Mouse (Mus musculus) CD8-positive naive resting alpha-beta T cell, adult 57 days (primary cell): Measurements from ENCODE around the gene Cog4. TPM values are rescaled to one million over a fixed set of nuclear protein-coding genes. Genes with fewer than 3 reads are reported as not detected.

Experiments used
- total RNA-seq: library from RNA; stranded (reverse); gene quantifications from one replicate; pipeline ENCODE4 v1.2.4, GENCODE M21; 2023

Cog4 gene
- 45.7 TPM for total RNA-seq

DNA sequence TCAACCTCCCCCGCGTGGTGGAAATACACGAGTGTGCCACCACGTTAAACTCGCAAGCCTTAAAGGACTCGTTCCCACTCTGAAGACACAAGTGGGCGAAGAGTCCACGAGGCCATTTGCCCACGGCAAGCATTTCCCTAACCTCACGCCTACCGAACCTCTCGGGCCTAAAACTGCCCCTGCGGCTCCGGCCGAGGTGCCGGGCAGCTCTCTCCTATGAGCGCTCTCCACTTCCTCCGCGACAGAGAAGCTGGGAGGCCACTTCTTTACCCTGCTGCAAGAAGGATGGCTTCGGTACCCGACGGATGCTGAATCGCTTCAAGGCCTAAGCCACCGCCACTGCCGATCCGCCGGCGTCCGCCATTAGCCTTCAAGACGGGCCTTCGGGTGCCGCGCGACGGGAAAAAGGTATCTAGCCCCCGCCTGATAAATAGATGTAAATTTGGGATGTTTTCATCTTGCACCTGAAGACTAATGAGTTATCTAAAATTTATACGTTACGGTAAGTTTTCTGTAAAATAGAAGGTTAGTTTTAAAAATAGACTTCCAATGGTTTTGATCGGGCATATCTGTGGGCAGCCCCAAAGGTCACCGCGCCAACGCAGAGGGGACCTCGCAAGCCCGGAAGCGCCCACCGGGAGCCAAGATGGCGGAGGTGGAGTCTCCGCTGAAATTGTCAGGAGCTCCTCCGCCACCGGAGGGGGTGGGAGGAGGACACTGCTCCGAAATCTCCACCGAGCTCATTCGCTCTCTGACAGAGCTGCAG, at the start of gene Cog4, which contains the start of gene Sf3b3:
Gene Cog4, plus strand, starts transcription at position 196 of the 766 bp plus-strand sequence.
Gene Sf3b3, minus strand, starts transcription at position 383 of the 766 bp plus-strand sequence.

DNA sequence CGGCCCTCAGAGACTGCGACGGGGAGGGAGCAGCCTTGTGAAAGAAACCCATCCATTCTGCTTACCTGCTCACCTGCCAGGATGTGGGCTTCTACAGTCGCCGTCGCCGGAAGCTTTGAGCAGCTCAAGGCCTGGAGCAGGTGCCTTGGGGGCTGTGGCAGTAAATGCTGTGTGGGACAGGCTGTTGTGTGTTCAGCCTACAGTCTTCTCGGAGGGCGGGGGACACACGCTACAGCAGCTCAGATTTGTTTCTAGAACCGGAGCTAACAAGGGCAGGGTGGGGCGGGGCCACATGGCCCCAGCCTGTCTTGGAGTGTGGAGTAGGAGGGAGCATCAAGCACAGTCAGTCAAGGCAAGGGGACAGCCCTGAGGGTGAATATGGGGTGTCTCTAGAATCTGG, 40.7 kb upstream of the Cog4 start, which contains the start of gene Il34:
Gene Il34, minus strand, starts transcription at position 256 of the 400 bp plus-strand sequence.

DNA sequence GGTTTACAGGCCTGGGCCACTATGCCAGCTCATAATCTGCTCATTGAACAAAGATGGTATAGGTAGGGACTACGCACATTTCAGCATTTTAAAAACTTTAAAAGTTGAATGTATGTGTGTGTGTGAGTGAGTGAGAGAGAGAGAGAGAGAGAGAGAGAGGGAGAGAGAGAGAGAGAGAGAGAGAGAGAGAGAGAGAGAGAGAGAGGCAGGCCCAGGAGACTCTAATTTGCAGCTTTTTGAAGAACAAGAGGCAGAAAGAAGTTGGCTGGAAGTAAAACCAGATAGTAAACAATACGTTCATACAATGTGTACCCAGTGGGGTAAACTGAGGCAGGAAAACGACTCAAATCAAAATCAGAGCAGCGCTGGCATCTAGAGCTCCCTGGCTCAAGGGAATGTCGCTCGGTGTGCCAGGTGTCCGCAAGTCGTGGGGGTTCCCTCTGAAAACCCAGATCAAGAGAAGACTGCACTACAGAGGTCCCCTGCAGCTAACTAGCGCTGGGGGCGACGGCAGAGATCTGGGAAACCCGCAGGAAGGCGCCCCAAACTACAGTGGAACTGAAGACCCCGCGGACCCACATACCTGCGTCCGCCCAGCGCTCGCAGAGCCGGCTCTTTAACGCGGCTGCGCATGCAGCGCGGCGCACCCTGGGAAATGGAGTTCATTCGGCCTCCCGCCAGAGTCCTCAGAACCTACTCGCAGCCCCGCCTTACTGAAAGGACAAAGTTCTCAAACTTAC, 55.6 kb downstream of the Cog4 start, which contains the start of gene Fuk:
Gene Fuk, minus strand, starts transcription at position 650 of the 740 bp plus-strand sequence.

GRCm38 (mm10) chr8:110919341-110920031, 73.1 kb downstream of the Cog4 start, which contains the start of gene St3gal2:
TSS of gene St3gal2 (plus strand) at chr8:110919922.

Other genes starting within 250 kb of the Cog4 start
- gene Vac14, start 228.0 kb upstream of the Cog4 start, total RNA-seq = 54.8 TPM
- gene Mtss1l, start 125.1 kb upstream of the Cog4 start, total RNA-seq = 3.3 TPM
- not detected for gene Il34, start 40.7 kb upstream of the Cog4 start, total RNA-seq
- gene Sf3b3, start 187 bp downstream of the Cog4 start, total RNA-seq = 162 TPM
- 10.4 TPM for gene Fuk, start 55.9 kb downstream of the Cog4 start, total RNA-seq
- gene St3gal2, start 73.3 kb downstream of the Cog4 start, total RNA-seq = 3.1 TPM
- 62.6 TPM for gene Ddx19a, start 151.2 kb downstream of the Cog4 start, total RNA-seq
- 20.9 TPM for gene Ddx19b, start 185.2 kb downstream of the Cog4 start, total RNA-seq
- gene Aars, start 186.5 kb downstream of the Cog4 start, total RNA-seq = 43.0 TPM
- gene Exosc6, start 209.7 kb downstream of the Cog4 start, total RNA-seq = 12.5 TPM
- gene Clec18a, start 245.8 kb downstream of the Cog4 start, total RNA-seq = not detected
- gene Pdpr, start 248.0 kb downstream of the Cog4 start, total RNA-seq = 22.8 TPM